ENCODE assay signal across 16 mouse cellular contexts in genomic region chrX:42401091-42401490, GRCm38 (mm10).
"Had no signal": no experiment of that assay in that cellular context is flagged by ENCODE, and none has a peak within 500 bp of the region (broad histone marks: within the 10 kb centered on the region; RNA-seq: fewer than 3 reads in every experiment).

No protein-coding gene starts in this region.

- H3K27ac ChIP-seq: neural tube, embryonic 12.5 days; neural tube, embryonic 13.5 days; neural tube, embryonic 15.5 days; stomach, embryonic 15.5 days had no signal

- H3K4me2 ChIP-seq: neural tube, embryonic 12.5 days; neural tube, embryonic 13.5 days; neural tube, embryonic 15.5 days; stomach, embryonic 15.5 days had no signal

- H3K9me3 ChIP-seq: neural tube, embryonic 12.5 days; neural tube, embryonic 13.5 days; neural tube, embryonic 15.5 days; stomach, embryonic 15.5 days had no signal

- H3K4me3 ChIP-seq: neural tube, embryonic 12.5 days; neural tube, embryonic 13.5 days; neural tube, embryonic 15.5 days; stomach, embryonic 15.5 days had no signal

- H3K9ac ChIP-seq: neural tube, embryonic 12.5 days; neural tube, embryonic 13.5 days; neural tube, embryonic 15.5 days; stomach, embryonic 15.5 days had no signal

- H3K36me3 ChIP-seq: neural tube, embryonic 12.5 days; neural tube, embryonic 13.5 days; neural tube, embryonic 15.5 days; stomach, embryonic 15.5 days had no signal

- H3K27me3 ChIP-seq: neural tube, embryonic 12.5 days; neural tube, embryonic 13.5 days; neural tube, embryonic 15.5 days; stomach, embryonic 15.5 days had no signal

- H3K4me1 ChIP-seq: neural tube, embryonic 12.5 days; neural tube, embryonic 13.5 days; neural tube, embryonic 15.5 days; stomach, embryonic 15.5 days had no signal

- DNase-seq: retina, postnatal 1 day; right cerebral cortex, adult 18-20 months; right cerebral cortex, postnatal 14 days; right cerebral cortex, postnatal 25 days; right cerebral cortex, postnatal 4 days; spleen, adult 18-20 months; thymus, adult 18-20 months; thymus, adult 2 months; thymus, postnatal 14 days; thymus, postnatal 25 days; thymus, postnatal 36 days; thymus, postnatal 4 days had no signal
